In genomic region chr15:25802194-25802593, GRCm38 (mm10) we compare ENCODE assay signal across 14 mouse cellular contexts.
"Had no signal": no experiment of that assay in that cellular context is flagged by ENCODE, and none has a peak within 500 bp of the region (broad histone marks: within the 10 kb centered on the region; RNA-seq: fewer than 3 reads in every experiment).

No protein-coding gene starts in this region.

- H3K9ac ChIP-seq: limb, embryonic 13.5 days; liver, embryonic 14.5 days; midbrain, embryonic 12.5 days; neural tube, embryonic 13.5 days had no signal

- DNase-seq: kidney, adult 8-10 months; kidney, postnatal 36 days; layer of hippocampus, adult 9-11 months; layer of hippocampus, postnatal 36 days; left cerebral cortex, postnatal 4 days; lung, adult 18-20 months; retina, postnatal 1 day; thymus, postnatal 14 days had no signal

- H3K4me2 ChIP-seq: limb, embryonic 13.5 days; midbrain, embryonic 12.5 days; neural tube, embryonic 13.5 days had no signal

- H3K4me1 ChIP-seq: midbrain, embryonic 12.5 days had no signal

- H3K4me3 ChIP-seq: limb, embryonic 13.5 days; midbrain, embryonic 12.5 days; neural tube, embryonic 13.5 days had no signal

- ATAC-seq: midbrain, embryonic 16.5 days had no signal

- H3K27ac ChIP-seq: kidney, postnatal 0 days; limb, embryonic 13.5 days; liver, embryonic 14.5 days; midbrain, embryonic 12.5 days; neural tube, embryonic 13.5 days had no signal

- H3K27me3 ChIP-seq: limb, embryonic 13.5 days; midbrain, embryonic 12.5 days; neural tube, embryonic 13.5 days had no signal

- H3K9me3 ChIP-seq: limb, embryonic 13.5 days; midbrain, embryonic 12.5 days; neural tube, embryonic 13.5 days had no signal
